In the genomic region with DNA sequence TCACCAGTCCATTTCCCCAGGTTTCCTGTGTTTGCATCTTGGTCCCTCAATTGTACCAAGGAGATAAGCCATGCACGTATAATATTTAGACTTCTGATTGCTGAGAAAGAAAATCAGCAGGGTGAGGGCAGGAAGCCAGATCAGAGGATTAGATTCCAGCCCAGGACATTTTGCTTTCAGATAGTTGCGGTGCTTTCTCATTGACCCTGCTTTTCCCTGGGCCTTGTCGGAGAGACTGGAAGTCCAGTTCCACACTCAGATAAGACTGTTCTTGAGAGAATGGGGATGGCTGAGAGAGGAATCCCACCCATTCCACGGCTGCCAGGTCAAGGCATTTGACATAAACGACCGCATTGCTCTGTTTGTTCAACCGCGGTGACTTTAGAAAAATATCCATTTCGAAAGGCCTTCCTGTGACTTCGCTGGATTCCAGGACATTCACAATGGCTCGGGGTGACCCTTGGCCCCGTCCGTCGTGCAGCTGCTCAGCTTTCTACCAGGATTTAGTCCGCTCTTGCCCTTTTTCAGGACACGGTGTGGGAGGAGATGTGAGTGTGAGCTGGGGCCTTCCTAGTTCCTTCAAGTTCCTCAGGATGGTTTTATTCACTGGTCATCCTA, we compare ENCODE assay signal across 11 mouse cellular contexts. TPM values are rescaled to one million over a fixed set of nuclear protein-coding genes. Genes with fewer than 3 reads are reported as not detected.
A peak's percentile ranks its signal among the peaks of the same experiment; 100 is the strongest.
DNase-seq lines count a peak whose midpoint lies in the region; ATAC-seq and TF ChIP-seq lines count a peak whose summit lies in the region.
"Had no signal": no experiment of that assay in that cellular context is flagged by ENCODE, and none has a peak within 500 bp of the region (broad histone marks: within the 10 kb centered on the region; RNA-seq: fewer than 3 reads in every experiment).

No protein-coding gene starts in this region.

- no peak for TF ChIP-seq EP300 in heart, postnatal 0 days (IDR thresholded peaks at IDR 0.05; ENCODE audit: low read depth)

- peak overlapping the region; percentile 50; the same call in 1 of the 2 replicates for H3K27ac ChIP-seq in hindbrain, embryonic 10.5 days
- H3K27ac ChIP-seq in hindbrain, embryonic 14.5 days: no peak overlapping the region
- H3K27ac ChIP-seq in neural tube, embryonic 13.5 days (replicated peaks): 0 out of 2 replicates have a peak overlapping the region, but pooled peaks have one; percentile 5
- H3K27ac ChIP-seq in neural tube, embryonic 15.5 days (replicated peaks): no peak overlapping the region
- H3K27ac ChIP-seq in heart, postnatal 0 days (ENCODE audit: low read depth): no peak overlapping the region
- H3K27ac ChIP-seq in hindbrain, embryonic 11.5 days (ENCODE audit: low read depth, low read length): no peak overlapping the region
- H3K27ac ChIP-seq: macrophage had no signal

- H3K4me3 ChIP-seq in hindbrain, embryonic 10.5 days: no peak overlapping the region
- H3K4me3 ChIP-seq in hindbrain, embryonic 14.5 days (replicated peaks; ENCODE audit: low read length): no peak overlapping the region
- no peak overlapping the region for H3K4me3 ChIP-seq in neural tube, embryonic 13.5 days
- H3K4me3 ChIP-seq in neural tube, embryonic 15.5 days (replicated peaks): no peak overlapping the region
- no peak overlapping the region for H3K4me3 ChIP-seq in heart, postnatal 0 days (ENCODE audit: low read depth, low read length)
- no peak overlapping the region for H3K4me3 ChIP-seq in hindbrain, embryonic 11.5 days (ENCODE audit: low read depth, low read length)

- DNase-seq in hindbrain, embryonic 10.5 days (ENCODE audit: low spot score): peak; percentile 46
- no peak for DNase-seq in hindbrain, embryonic 14.5 days (ENCODE audit: low spot score)
- peak; percentile 55 for DNase-seq in heart, postnatal 0 days (ENCODE audit: low spot score)
- DNase-seq in lung, postnatal 36 days: peak; percentile 75
- no peak for DNase-seq in spleen, postnatal 36 days (ENCODE audit: low spot score in 2 of 2)
- no peak for DNase-seq in hindbrain, embryonic 11.5 days (ENCODE audit: low spot score)
- DNase-seq: adrenal gland, postnatal 25 days; gastrocnemius, postnatal 10 days had no signal

- no peaks in the 10 kb centered on the region for H3K9me3 ChIP-seq in hindbrain, embryonic 10.5 days
- no peaks in the 10 kb centered on the region for H3K9me3 ChIP-seq in hindbrain, embryonic 14.5 days (ENCODE audit: control insufficient read depth, low read length)
- H3K9me3 ChIP-seq in neural tube, embryonic 13.5 days: no peaks in the 10 kb centered on the region
- H3K9me3 ChIP-seq in neural tube, embryonic 15.5 days (replicated peaks): no peaks in the 10 kb centered on the region
- no peaks in the 10 kb centered on the region for H3K9me3 ChIP-seq in heart, postnatal 0 days (replicated peaks; ENCODE audit: control insufficient read depth, low read length)
- H3K9me3 ChIP-seq in hindbrain, embryonic 11.5 days (ENCODE audit: control insufficient read depth, low read length): no peaks in the 10 kb centered on the region

- no peak overlapping the region for H3K9ac ChIP-seq in hindbrain, embryonic 14.5 days
- H3K9ac ChIP-seq in neural tube, embryonic 13.5 days: no peak overlapping the region
- H3K9ac ChIP-seq in neural tube, embryonic 15.5 days (replicated peaks): no peak overlapping the region
- H3K9ac ChIP-seq in heart, postnatal 0 days (replicated peaks; ENCODE audit: low read depth, low read length): no peak overlapping the region
- H3K9ac ChIP-seq in hindbrain, embryonic 11.5 days (ENCODE audit: low read depth, low read length): no peak overlapping the region

- ATAC-seq in hindbrain, embryonic 14.5 days (ENCODE audit: low FRiP score): no peak
- ATAC-seq in neural tube, embryonic 13.5 days (ENCODE audit: low read depth): no peak
- ATAC-seq in neural tube, embryonic 15.5 days (ENCODE audit: low FRiP score): no peak
- ATAC-seq in heart, postnatal 0 days (ENCODE audit: insufficient read depth, low read depth): peak; percentile 34; the same call in 1 of the 2 replicates
- no peak for ATAC-seq in hindbrain, embryonic 11.5 days (ENCODE audit: low FRiP score)

- peaks cover 27% of the 10 kb centered on the region for H3K4me1 ChIP-seq in hindbrain, embryonic 10.5 days (replicated peaks)
- no peaks in the 10 kb centered on the region for H3K4me1 ChIP-seq in hindbrain, embryonic 14.5 days (replicated peaks; ENCODE audit: control insufficient read depth, insufficient read depth, low read length)
- no peaks in the 10 kb centered on the region for H3K4me1 ChIP-seq in neural tube, embryonic 13.5 days (replicated peaks)
- no peaks in the 10 kb centered on the region for H3K4me1 ChIP-seq in neural tube, embryonic 15.5 days
- H3K4me1 ChIP-seq in heart, postnatal 0 days (ENCODE audit: control insufficient read depth, insufficient read depth): no peaks in the 10 kb centered on the region
- no peaks in the 10 kb centered on the region for H3K4me1 ChIP-seq in hindbrain, embryonic 11.5 days (replicated peaks; ENCODE audit: control insufficient read depth, insufficient read depth, low read length)

- H3K27me3 ChIP-seq in hindbrain, embryonic 10.5 days (ENCODE audit: insufficient read depth, poor library complexity, severe bottlenecking): peaks cover 25% of the 10 kb centered on the region
- no peaks in the 10 kb centered on the region; the same call in 1 of the 2 replicates for H3K27me3 ChIP-seq in hindbrain, embryonic 14.5 days (ENCODE audit: control insufficient read depth, insufficient read depth, low read length)
- H3K27me3 ChIP-seq in neural tube, embryonic 13.5 days: 0 out of 2 replicates have a peak, but pooled peaks cover 4% of the 10 kb centered on the region
- no peaks in the 10 kb centered on the region for H3K27me3 ChIP-seq in neural tube, embryonic 15.5 days (replicated peaks)
- peaks cover 7% of the 10 kb centered on the region; the same call in 1 of the 2 replicates for H3K27me3 ChIP-seq in heart, postnatal 0 days (ENCODE audit: control insufficient read depth, insufficient read depth, low read length)
- no peaks in the 10 kb centered on the region for H3K27me3 ChIP-seq in hindbrain, embryonic 11.5 days (ENCODE audit: control insufficient read depth, insufficient read depth, low read length)

- no peaks in the 10 kb centered on the region for H3K36me3 ChIP-seq in hindbrain, embryonic 10.5 days
- no peaks in the 10 kb centered on the region for H3K36me3 ChIP-seq in hindbrain, embryonic 14.5 days (replicated peaks; ENCODE audit: control insufficient read depth, insufficient read depth)
- H3K36me3 ChIP-seq in neural tube, embryonic 13.5 days: no peaks in the 10 kb centered on the region
- no peaks in the 10 kb centered on the region for H3K36me3 ChIP-seq in neural tube, embryonic 15.5 days
- no peaks in the 10 kb centered on the region for H3K36me3 ChIP-seq in heart, postnatal 0 days (replicated peaks; ENCODE audit: control insufficient read depth, insufficient read depth, low read length)
- H3K36me3 ChIP-seq in hindbrain, embryonic 11.5 days (ENCODE audit: control insufficient read depth, insufficient read depth, low read length): no peaks in the 10 kb centered on the region

- WGBS in hindbrain, embryonic 10.5 days: 30% methylated on average over 16 of the region's 16 CpGs
- 27% methylated on average over 16 of the region's 16 CpGs for WGBS in hindbrain, embryonic 14.5 days
- WGBS in neural tube, embryonic 13.5 days: 50% methylated on average over 16 of the region's 16 CpGs
- 56% methylated on average over 16 of the region's 16 CpGs for WGBS in neural tube, embryonic 15.5 days
- WGBS in heart, postnatal 0 days: 58% methylated on average over 16 of the region's 16 CpGs
- 22% methylated on average over 16 of the region's 16 CpGs for WGBS in hindbrain, embryonic 11.5 days

- TF ChIP-seq CTCF in heart, postnatal 0 days (IDR thresholded peaks at IDR 0.05; ENCODE audit: low read depth): no peak

- no peak overlapping the region for H3K4me2 ChIP-seq in hindbrain, embryonic 14.5 days (replicated peaks)
- no peak overlapping the region for H3K4me2 ChIP-seq in neural tube, embryonic 13.5 days
- no peak overlapping the region for H3K4me2 ChIP-seq in neural tube, embryonic 15.5 days
- no peak overlapping the region for H3K4me2 ChIP-seq in heart, postnatal 0 days (ENCODE audit: low read depth, low read length)
- H3K4me2 ChIP-seq in hindbrain, embryonic 11.5 days (replicated peaks; ENCODE audit: low read depth, low read length): no peak overlapping the region

RNA-seq across cellular contexts. Expression of a gene that starts 50.2 kb away (rescaled TPM):
- 3.9 and 7.1 TPM in 2 replicates for polyA plus RNA-seq in hindbrain, embryonic 10.5 days (2016; fragmentation: Nextera tagmentation; extraction: Ambion mirVana)
- polyA plus RNA-seq in hindbrain, embryonic 14.5 days (2014; fragmentation: Nextera tagmentation; extraction: Ambion mirVana): 13.1 and 14.2 TPM in 2 replicates
- 5.6 and 8.0 TPM in 2 replicates for polyA plus RNA-seq in neural tube, embryonic 13.5 days (2015; fragmentation: Nextera tagmentation; extraction: Ambion mirVana)
- 7.8 and 14.9 TPM in 2 replicates for polyA plus RNA-seq in neural tube, embryonic 15.5 days (2015; fragmentation: Nextera tagmentation; extraction: Ambion mirVana)
- total RNA-seq in heart, postnatal 0 days (2014; rRNA removed; ENCODE audit: low replicate concordance): 70.5 and 99.9 TPM in 2 replicates
- 21.9 and 25.3 TPM in 2 replicates for polyA plus RNA-seq in heart, postnatal 0 days (2015; fragmentation: Nextera tagmentation; extraction: Ambion mirVana)
- polyA plus RNA-seq in hindbrain, embryonic 11.5 days (2014; fragmentation: Nextera tagmentation; extraction: Ambion mirVana): 10.3 and 10.7 TPM in 2 replicates

Comparison
In these comparisons a context has a peak if more than half of its experiments do, and no peak if none do; other contexts are left out.
1. DNase-seq: peak in hindbrain, embryonic 10.5 days (single experiment), heart, postnatal 0 days (single experiment) and lung, postnatal 36 days (single experiment); none in hindbrain, embryonic 14.5 days (single experiment), spleen, postnatal 36 days (0 of 2) and hindbrain, embryonic 11.5 days (single experiment).
2. H3K27ac ChIP-seq: peak in hindbrain, embryonic 10.5 days (single experiment) and neural tube, embryonic 13.5 days (single experiment); none in hindbrain, embryonic 14.5 days (single experiment), neural tube, embryonic 15.5 days (single experiment), heart, postnatal 0 days (single experiment) and hindbrain, embryonic 11.5 days (single experiment).